Mouse (Mus musculus): ENCODE results near the gene Rnf123.
A peak's percentile ranks its signal among the peaks of the same experiment; 100 is the strongest.
"Not testable (repeated sequence)": the region's sequence is repeated elsewhere in the genome, so short reads cannot be mapped to it uniquely, and the experiment has no call there.

Gene Rnf123

GRCm38 (mm10) chr9:108035331-108036156, 47.6 kb downstream of the Rnf123 start:
- no peak for DNase-seq (ENCODE audit: low spot score in 2 of 2)

GRCm38 (mm10) chr9:108032126-108032525, 51.0 kb downstream of the Rnf123 start:
- DNase-seq (ENCODE audit: low spot score in 2 of 2) = no peak

GRCm38 (mm10) chr9:108027867-108028266, 55.3 kb downstream of the Rnf123 start:
- no peak for DNase-seq (ENCODE audit: low spot score in 2 of 2)

GRCm38 (mm10) chr9:108026584-108026983, 56.6 kb downstream of the Rnf123 start:
- no peak for DNase-seq (ENCODE audit: low spot score in 2 of 2)

- no peak for DNase-seq (ENCODE audit: low spot score in 2 of 2)
Measured at GRCm38 (mm10) chr9:108023216-108023615, 59.9 kb downstream of the Rnf123 start.

GRCm38 (mm10) chr9:108020741-108021140, 62.4 kb downstream of the Rnf123 start:
- DNase-seq (ENCODE audit: low spot score in 2 of 2) = no peak

- DNase-seq (ENCODE audit: low spot score in 2 of 2) = no peak
Measured at GRCm38 (mm10) chr9:108017127-108017526, 66.0 kb downstream of the Rnf123 start.

- not testable (repeated sequence) for DNase-seq (ENCODE audit: low spot score in 2 of 2)
Measured at GRCm38 (mm10) chr9:108013577-108013976, 69.6 kb downstream of the Rnf123 start.

GRCm38 (mm10) chr9:108010385-108010784, 72.8 kb downstream of the Rnf123 start:
- no peak for DNase-seq (ENCODE audit: low spot score in 2 of 2)

GRCm38 (mm10) chr9:108008041-108008440, 75.1 kb downstream of the Rnf123 start:
- no peak for DNase-seq (ENCODE audit: low spot score in 2 of 2)

GRCm38 (mm10) chr9:108003531-108003890, 79.6 kb downstream of the Rnf123 start:
- DNase-seq (ENCODE audit: low spot score in 2 of 2) = no peak

GRCm38 (mm10) chr9:108002778-108003530, 80.2 kb downstream of the Rnf123 start:
- no peak for DNase-seq (ENCODE audit: low spot score in 2 of 2)

GRCm38 (mm10) chr9:108001922-108002770, 81.0 kb downstream of the Rnf123 start, which contains the start of gene Ip6k1:
Gene Ip6k1, plus strand, starts transcription at chr9:108002501.
- peak; percentile 100 for DNase-seq (ENCODE audit: low spot score in 2 of 2)
